Mouse (Mus musculus): ENCODE results near the gene Plch2. TPM values are rescaled to one million over a fixed set of nuclear protein-coding genes. Genes with fewer than 3 reads are reported as not detected.
A peak's percentile ranks its signal among the peaks of the same experiment; 100 is the strongest.

The Plch2 gene
- polyA plus RNA-seq, 1 experiment from 2014 or later, result 3.5 TPM

DNA sequence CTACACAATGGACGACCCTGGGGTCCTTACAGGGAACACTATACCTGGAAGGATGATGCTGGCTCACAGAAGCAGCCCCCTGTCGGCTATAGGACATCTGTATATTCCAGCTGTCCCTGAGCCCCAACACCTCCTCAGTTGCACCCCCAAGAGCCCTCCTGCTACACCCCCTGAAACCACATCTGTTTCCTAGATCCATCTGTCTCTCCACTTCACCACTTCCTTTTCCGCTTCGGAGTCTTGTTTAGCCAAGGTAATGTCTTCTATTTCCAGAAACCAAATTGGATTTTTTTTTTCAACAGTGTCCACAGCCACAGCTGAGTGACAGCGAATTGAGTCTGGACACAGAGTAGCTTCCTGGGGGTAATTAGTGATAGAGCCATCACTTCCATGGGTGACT lies 57.2 kb downstream of the Plch2 start:
- Histone ChIP-seq H3K4me1 (peaks cover 28% of the 10 kb centered on the region), H3K9me3 (no peaks in the 10 kb centered on the region), H3K27ac (replicated peaks) (no peak overlapping the region), H3K36me3 (replicated peaks) (no peaks in the 10 kb centered on the region), H3K27me3 (replicated peaks; ENCODE audit: low read depth, poor library complexity, severe bottlenecking) (peaks cover 10% of the 10 kb centered on the region; the same call in 1 of the 2 replicates), H3K4me3 (no peak overlapping the region)
- 81% methylated on average over 5 of the region's 5 CpGs for WGBS
- DNase-seq (ENCODE audit: low spot score), result no peak

- Histone ChIP-seq H3K9me3 (no peaks in the 10 kb centered on the region), H3K36me3 (replicated peaks) (no peaks in the 10 kb centered on the region), H3K27me3 (replicated peaks; ENCODE audit: low read depth, poor library complexity, severe bottlenecking) (peaks cover 18% of the 10 kb centered on the region), H3K4me1 (peaks cover 35% of the 10 kb centered on the region), H3K27ac (replicated peaks) (no peak overlapping the region), H3K4me3 (no peak overlapping the region)
- no peak for DNase-seq (ENCODE audit: low spot score)
- 35% methylated on average over 8 of the region's 8 CpGs for WGBS
Observed at GRCm38 (mm10) chr4:154996572-154997154, 59.9 kb downstream of the Plch2 start.

DNA sequence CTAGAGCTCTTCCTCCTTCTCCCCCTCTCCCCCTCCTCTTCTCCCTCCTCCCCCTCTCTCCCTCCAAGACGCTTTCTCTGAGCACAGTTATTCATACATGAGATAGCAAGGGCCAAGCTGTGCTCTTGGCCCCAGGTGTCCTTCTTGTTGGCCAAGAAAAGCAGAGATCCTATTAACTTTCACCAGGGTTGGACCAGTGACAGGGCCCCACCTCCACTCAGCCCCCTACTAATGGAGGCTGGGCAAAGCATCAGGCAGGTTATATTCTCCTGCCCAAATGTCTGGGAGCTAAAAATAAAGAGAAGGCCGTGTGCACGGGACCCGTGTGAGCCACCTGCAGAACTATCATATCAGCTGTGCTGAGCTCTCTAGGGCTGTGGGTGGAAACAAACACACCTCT lies 61.7 kb downstream of the Plch2 start:
- DNase-seq (ENCODE audit: low spot score), result no peak
- Histone ChIP-seq H3K4me1 (peaks cover 30% of the 10 kb centered on the region), H3K27ac (replicated peaks) (no peak overlapping the region), H3K9me3 (no peaks in the 10 kb centered on the region), H3K27me3 (replicated peaks; ENCODE audit: low read depth, poor library complexity, severe bottlenecking) (peaks cover 18% of the 10 kb centered on the region), H3K36me3 (replicated peaks) (no peaks in the 10 kb centered on the region), H3K4me3 (no peak overlapping the region)
- WGBS, result 84% methylated on average over 4 of the region's 4 CpGs

- no peak for DNase-seq (ENCODE audit: low spot score)
- peaks cover 40% of the 10 kb centered on the region for H3K27me3 ChIP-seq (replicated peaks; ENCODE audit: low read depth, poor library complexity, severe bottlenecking)
Observed at GRCm38 (mm10) chr4:154986750-154987149, 69.8 kb downstream of the Plch2 start.

GRCm38 (mm10) chr4:154986096-154986495 lies 70.5 kb downstream of the Plch2 start:
- H3K27ac ChIP-seq (replicated peaks), result peak overlapping the region; percentile 78
- H3K4me1 ChIP-seq, result peaks cover 54% of the 10 kb centered on the region
- peaks cover 13% of the 10 kb centered on the region for H3K36me3 ChIP-seq (replicated peaks)
- H3K27me3 ChIP-seq (replicated peaks; ENCODE audit: low read depth, poor library complexity, severe bottlenecking), result peaks cover 40% of the 10 kb centered on the region
- peak; percentile 85 for DNase-seq (ENCODE audit: low spot score)
- no peaks in the 10 kb centered on the region for H3K9me3 ChIP-seq
- 16% methylated on average over 17 of the region's 17 CpGs for WGBS
- peak overlapping the region; percentile 31; the same call in 1 of the 2 replicates for H3K4me3 ChIP-seq

More at GRCm38 (mm10) chr4:154986750-154987149, 69.8 kb downstream of the Plch2 start:
- Histone ChIP-seq H3K27ac (replicated peaks) (peak overlapping the region; percentile 78), H3K9me3 (no peaks in the 10 kb centered on the region), H3K36me3 (replicated peaks) (peaks cover 6% of the 10 kb centered on the region), H3K4me3 (no peak overlapping the region), H3K4me1 (peaks cover 52% of the 10 kb centered on the region)
- WGBS, result 65% methylated on average over 15 of the region's 15 CpGs

DNA sequence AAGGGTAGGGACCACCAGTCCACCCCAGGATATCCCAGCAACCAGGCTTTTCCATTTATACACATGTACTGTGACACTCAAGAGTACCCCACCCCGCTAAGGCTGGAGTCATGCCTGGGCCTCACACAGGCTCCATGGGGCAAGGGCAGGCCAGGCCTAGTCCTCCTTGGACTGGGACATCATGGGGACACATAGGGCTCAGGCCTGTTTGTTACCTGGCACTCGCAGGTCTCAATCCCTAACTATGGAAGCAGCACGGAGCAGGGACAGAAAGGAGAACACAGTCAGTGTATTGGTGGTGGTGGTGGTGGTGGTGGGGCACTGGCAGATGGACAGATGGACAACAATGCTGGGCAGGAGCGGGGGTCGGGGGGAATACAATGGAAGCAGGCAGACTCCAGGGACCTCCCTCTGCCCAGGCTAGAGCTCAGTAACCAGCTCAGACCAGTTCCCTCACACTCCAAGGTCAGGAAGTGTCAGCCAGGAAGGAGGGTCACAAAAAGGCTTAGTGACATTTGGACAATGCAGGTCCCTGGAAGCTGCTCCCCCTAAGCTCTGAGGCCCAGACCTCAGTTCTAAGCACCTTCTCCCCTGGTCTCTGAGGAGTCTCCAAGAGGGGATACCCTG lies 71.3 kb downstream of the Plch2 start:
- Histone ChIP-seq H3K27me3 (replicated peaks; ENCODE audit: low read depth, poor library complexity, severe bottlenecking) (peaks cover 40% of the 10 kb centered on the region), H3K27ac (replicated peaks) (peak overlapping the region; percentile 78), H3K36me3 (replicated peaks) (peaks cover 21% of the 10 kb centered on the region), H3K9me3 (no peaks in the 10 kb centered on the region), H3K4me3 (no peak overlapping the region), H3K4me1 (peaks cover 54% of the 10 kb centered on the region)
- DNase-seq (ENCODE audit: low spot score), result no peak
- WGBS, result 83% methylated on average over 5 of the region's 5 CpGs

DNA sequence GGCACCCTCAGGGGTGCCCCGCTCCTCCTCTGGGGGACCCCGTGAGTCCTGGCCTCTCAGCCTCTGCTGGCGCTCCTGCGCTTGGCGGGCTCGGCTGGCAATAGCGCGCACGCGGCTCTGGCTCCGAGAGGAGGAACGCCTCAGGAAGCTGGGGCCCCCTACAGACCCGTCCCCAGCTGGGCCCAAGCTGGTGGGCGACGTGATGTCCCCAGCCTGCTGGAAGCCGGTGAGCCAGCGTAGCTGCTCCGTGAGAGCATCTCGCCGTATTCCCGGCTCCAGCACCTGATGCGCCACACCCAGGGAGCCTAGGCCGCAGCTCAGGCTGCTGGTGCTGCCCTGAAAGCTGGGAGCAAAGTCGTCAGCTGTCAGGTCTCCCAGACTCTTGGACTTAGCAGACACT lies 72.8 kb downstream of the Plch2 start:
- DNase-seq (ENCODE audit: low spot score), result no peak
- no peaks in the 10 kb centered on the region for H3K9me3 ChIP-seq
- whole genome bisulfite sequencing, result 18% methylated on average over 24 of the region's 24 CpGs
- no peak overlapping the region; the same call in 1 of the 2 replicates for H3K27ac ChIP-seq (replicated peaks)
- H3K4me1 ChIP-seq, result peaks cover 54% of the 10 kb centered on the region
- H3K4me3 ChIP-seq, result 0 out of 2 replicates have a peak overlapping the region, but pooled peaks have one; percentile 22
- peaks cover 36% of the 10 kb centered on the region for H3K36me3 ChIP-seq (replicated peaks)
- peaks cover 40% of the 10 kb centered on the region for H3K27me3 ChIP-seq (replicated peaks; ENCODE audit: low read depth, poor library complexity, severe bottlenecking)

- no peaks in the 10 kb centered on the region for H3K9me3 ChIP-seq
- H3K4me3 ChIP-seq, result no peak overlapping the region
- H3K27me3 ChIP-seq (replicated peaks; ENCODE audit: low read depth, poor library complexity, severe bottlenecking), result peaks cover 37% of the 10 kb centered on the region
- WGBS, result 76% methylated on average over 19 of the region's 19 CpGs
- peaks cover 54% of the 10 kb centered on the region for H3K4me1 ChIP-seq
- no peak for DNase-seq (ENCODE audit: low spot score)
- peaks cover 49% of the 10 kb centered on the region for H3K36me3 ChIP-seq (replicated peaks)
- no peak overlapping the region for H3K27ac ChIP-seq (replicated peaks)
Observed at GRCm38 (mm10) chr4:154982247-154983120, 74.1 kb downstream of the Plch2 start.

DNA sequence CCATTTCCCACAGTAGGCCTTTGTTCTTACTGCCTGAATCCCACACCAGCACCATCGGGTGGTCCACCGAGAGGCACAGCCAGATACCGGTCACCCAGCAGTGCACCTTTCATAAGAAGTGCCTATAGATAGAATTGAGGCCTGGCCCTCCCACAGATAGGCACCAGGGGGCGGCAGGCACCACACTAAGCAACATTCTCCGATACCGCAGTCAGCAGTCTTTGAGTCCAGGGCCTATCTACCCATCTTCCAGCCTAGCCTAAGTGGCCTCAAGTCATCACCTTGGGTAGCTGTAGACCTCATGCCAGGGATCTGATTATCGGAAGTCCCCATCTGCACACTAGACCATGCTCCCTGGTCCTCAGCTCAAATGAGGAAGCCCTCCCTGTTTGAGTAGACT lies 75.1 kb downstream of the Plch2 start:
- Histone ChIP-seq H3K36me3 (replicated peaks) (peaks cover 58% of the 10 kb centered on the region), H3K4me1 (peaks cover 44% of the 10 kb centered on the region), H3K4me3 (no peak overlapping the region), H3K27ac (replicated peaks) (no peak overlapping the region), H3K9me3 (no peaks in the 10 kb centered on the region), H3K27me3 (replicated peaks; ENCODE audit: low read depth, poor library complexity, severe bottlenecking) (peaks cover 28% of the 10 kb centered on the region)
- peak; percentile 74 for DNase-seq (ENCODE audit: low spot score)
- WGBS, result 47% methylated on average over 7 of the region's 7 CpGs

DNA sequence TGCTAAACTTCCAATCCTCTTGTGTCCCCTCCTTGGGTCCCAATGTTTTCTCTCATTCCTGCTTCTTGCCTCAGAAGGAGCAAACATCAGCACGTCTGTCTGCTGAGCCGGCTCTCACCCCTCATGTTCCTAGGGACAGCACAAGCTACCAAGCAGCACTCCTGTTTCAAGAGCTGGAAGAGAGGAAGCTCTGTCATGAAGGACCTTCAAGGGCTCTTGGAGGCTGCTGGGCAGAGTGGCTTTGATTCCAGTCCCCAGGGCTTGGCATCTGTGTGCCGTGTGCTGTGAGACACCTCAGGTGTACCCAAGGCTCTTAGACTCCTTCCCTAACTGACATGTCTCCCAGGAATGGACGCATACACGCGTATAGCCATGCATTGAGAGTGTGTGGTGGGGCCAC lies 75.5 kb downstream of the Plch2 start:
- no peak overlapping the region for H3K4me3 ChIP-seq
- H3K4me1 ChIP-seq, result peaks cover 40% of the 10 kb centered on the region
- no peak overlapping the region for H3K27ac ChIP-seq (replicated peaks)
- 88% methylated on average over 6 of the region's 6 CpGs for WGBS
- no peak for DNase-seq (ENCODE audit: low spot score)
- no peaks in the 10 kb centered on the region for H3K9me3 ChIP-seq
- peaks cover 26% of the 10 kb centered on the region for H3K27me3 ChIP-seq (replicated peaks; ENCODE audit: low read depth, poor library complexity, severe bottlenecking)
- H3K36me3 ChIP-seq (replicated peaks), result peaks cover 63% of the 10 kb centered on the region

GRCm38 (mm10) chr4:154980110-154980509 lies 76.5 kb downstream of the Plch2 start:
- peaks cover 25% of the 10 kb centered on the region for H3K27me3 ChIP-seq (replicated peaks; ENCODE audit: low read depth, poor library complexity, severe bottlenecking)
- H3K4me1 ChIP-seq, result peaks cover 30% of the 10 kb centered on the region
- no peak overlapping the region for H3K27ac ChIP-seq (replicated peaks)
- no peak overlapping the region for H3K4me3 ChIP-seq
- H3K36me3 ChIP-seq (replicated peaks), result peaks cover 72% of the 10 kb centered on the region
- H3K9me3 ChIP-seq, result no peaks in the 10 kb centered on the region
- no peak for DNase-seq (ENCODE audit: low spot score)
- WGBS, result 93% methylated on average over 4 of the region's 4 CpGs

DNA sequence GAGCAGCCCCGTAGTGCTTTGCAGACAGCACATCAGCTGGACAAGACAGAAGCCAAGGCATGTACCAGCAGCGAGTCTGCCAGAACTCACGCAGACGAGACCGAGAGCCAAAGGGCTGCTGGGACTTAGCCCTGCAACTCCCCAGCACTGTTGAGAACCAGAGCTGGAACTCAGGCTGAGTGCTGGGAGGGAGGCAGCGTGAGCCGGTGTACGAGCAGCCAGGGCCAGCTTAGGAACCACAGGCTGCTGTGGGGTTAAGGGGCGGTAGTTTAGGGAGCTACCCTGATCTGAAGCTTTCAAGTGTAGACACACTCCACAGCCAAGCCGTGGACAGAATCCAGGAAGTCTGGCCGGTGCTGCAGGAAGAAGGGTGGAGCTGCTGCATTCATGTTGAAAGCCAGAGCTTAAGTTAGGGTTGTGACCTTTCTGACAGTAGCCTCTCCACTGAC lies 82.4 kb downstream of the Plch2 start:
- no peak for DNase-seq (ENCODE audit: low spot score)
- Histone ChIP-seq H3K4me1 (no peaks in the 10 kb centered on the region), H3K27ac (replicated peaks) (no peak overlapping the region), H3K36me3 (replicated peaks) (peaks cover 100% of the 10 kb centered on the region), H3K9me3 (no peaks in the 10 kb centered on the region), H3K27me3 (replicated peaks; ENCODE audit: low read depth, poor library complexity, severe bottlenecking) (no peaks in the 10 kb centered on the region), H3K4me3 (no peak overlapping the region)
- 86% methylated on average over 11 of the region's 11 CpGs for WGBS

All from embryonic facial prominence, embryonic 10.5 days (tissue).